Mouse (Mus musculus) forebrain, embryonic 12.5 days (tissue): ENCODE measurements around the gene 3830403N18Rik. TPM values are rescaled to one million over a fixed set of nuclear protein-coding genes. Genes with fewer than 3 reads are reported as not detected.
"Not testable (repeated sequence)": the region's sequence is repeated elsewhere in the genome, so short reads cannot be mapped to it uniquely, and the experiment has no call there.

Source experiments
- ATAC-seq: fragments of 200-750 bp; cut with Nextera tagmentation; 2 replicates; pipeline ENCODE4 v1.8.0; 2017; ENCODE audit warnings: moderate TSS enrichment; ENCODE audit not compliant: low FRiP score
- H3K27ac ChIP-seq: fragments of 300-500 bp; sonication (generic); 2 replicates; pipeline ENCODE4 v1.5.1; 2016; ENCODE audit warnings: mild to moderate bottlenecking
- H3K27me3 ChIP-seq: fragments of 300-500 bp; sonication (generic); 2 replicates; pipeline ENCODE4 v1.6.1; 2016; ENCODE audit warnings: mild to moderate bottlenecking
- H3K36me3 ChIP-seq: fragments of 300-500 bp; sonication (generic); replicated peaks from 2 replicates; pipeline ENCODE4 v1.6.1; 2016; ENCODE audit warnings: mild to moderate bottlenecking
- H3K4me1 ChIP-seq: fragments of 300-500 bp; sonication (generic); 2 replicates; pipeline ENCODE4 v1.6.1; 2016
- H3K4me2 ChIP-seq: fragments of 300-500 bp; sonication (generic); 2 replicates; pipeline ENCODE4 v1.6.1; 2016; ENCODE audit warnings: mild to moderate bottlenecking, moderate library complexity
- H3K4me3 ChIP-seq: fragments of 300-500 bp; sonication (generic); replicated peaks from 2 replicates; pipeline ENCODE4 v1.5.1; 2016; ENCODE audit warnings: mild to moderate bottlenecking
- H3K9ac ChIP-seq: fragments of 300-500 bp; sonication (generic); 2 replicates; pipeline ENCODE4 v1.6.1; 2016; ENCODE audit warnings: mild to moderate bottlenecking
- H3K9me3 ChIP-seq: fragments of 300-500 bp; sonication (generic); 2 replicates; pipeline ENCODE4 v1.6.1; 2016
- WGBS: fragments of 180-500 bp; shearing (Covaris S2); methylation state at CpG from one replicate; pipeline ENCODE4 v1.1.7; 2016; 5-methylcytosine and 5-hydroxymethylcytosine counted together
- polyA plus RNA-seq: library from polyadenylated mRNA; unstranded; fragments of >200 nt; fragmentation: Nextera tagmentation; extraction: Ambion mirVana; gene quantifications from 2 replicates; pipeline ENCODE4 v1.2.1, GENCODE M21; 2016

The 3830403N18Rik gene
- polyA plus RNA-seq = 0.19 and 0.31 TPM in 2 replicates

DNA sequence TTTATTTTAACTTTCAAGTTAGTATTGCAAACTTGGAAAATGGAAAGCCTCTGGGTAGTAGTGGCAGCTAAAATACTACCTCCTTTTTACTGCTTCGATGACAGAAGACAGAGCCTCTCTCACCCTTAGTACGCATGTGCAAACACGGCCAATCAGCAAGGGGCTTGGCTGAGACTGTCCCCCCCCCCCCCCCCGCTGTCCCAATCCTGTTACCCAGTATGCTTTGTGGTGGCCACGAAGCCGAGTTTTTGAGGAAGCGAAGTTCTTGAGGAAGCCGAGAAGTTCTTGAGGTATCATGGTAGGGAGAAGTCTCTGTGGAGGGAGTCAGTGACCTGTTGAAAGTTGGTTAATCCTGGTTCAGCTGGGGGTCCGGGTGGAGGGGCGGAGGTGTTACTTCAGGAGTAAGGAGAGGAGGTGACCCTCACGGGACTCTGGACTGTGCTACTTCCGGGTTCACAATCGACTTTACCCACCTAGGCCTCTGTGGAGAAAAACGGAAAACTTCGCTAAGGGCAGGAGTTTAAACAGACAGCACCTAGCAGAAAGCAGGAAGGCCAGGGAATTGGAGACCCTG lies at the start of gene 3830403N18Rik:
TSS of gene 3830403N18Rik (plus strand) at position 237 of the 574 bp plus-strand sequence.
- not testable (repeated sequence) for H3K9me3 ChIP-seq, H3K27ac ChIP-seq, H3K27me3 ChIP-seq, H3K4me1 ChIP-seq, H3K9ac ChIP-seq, ATAC-seq, H3K4me3 ChIP-seq, H3K4me2 ChIP-seq, H3K36me3 ChIP-seq
- WGBS = 85% methylated on average over 15 of the region's 15 CpGs

DNA sequence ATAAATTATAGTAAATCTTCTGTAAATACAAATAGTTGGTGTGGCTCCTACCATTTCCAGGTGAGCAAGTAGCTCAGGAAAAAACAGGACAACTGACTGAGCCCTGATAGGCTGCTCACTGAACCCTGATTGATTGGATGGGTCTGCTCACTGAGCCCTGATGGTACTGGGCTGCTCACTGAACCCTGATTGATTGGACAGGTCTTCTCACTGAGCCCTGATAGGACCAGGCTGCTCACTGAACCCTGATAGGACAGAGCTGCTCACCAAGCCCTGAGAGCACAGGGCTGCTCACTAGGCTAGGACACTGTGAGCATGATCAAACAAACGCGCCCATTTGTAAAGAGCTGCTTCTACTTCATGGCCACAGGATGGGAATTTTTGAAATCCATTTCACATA lies 15.0 kb downstream of the 3830403N18Rik start:
- no peaks in the 10 kb centered on the region for H3K4me1 ChIP-seq
- 93% methylated on average over 2 of the region's 2 CpGs for WGBS
- H3K4me2 ChIP-seq = no peak overlapping the region
- H3K9ac ChIP-seq = no peak overlapping the region
- no peak overlapping the region for H3K4me3 ChIP-seq
- ATAC-seq = no peak
- no peaks in the 10 kb centered on the region for H3K9me3 ChIP-seq
- H3K36me3 ChIP-seq = no peaks in the 10 kb centered on the region
- H3K27ac ChIP-seq = no peak overlapping the region
- no peaks in the 10 kb centered on the region for H3K27me3 ChIP-seq

DNA sequence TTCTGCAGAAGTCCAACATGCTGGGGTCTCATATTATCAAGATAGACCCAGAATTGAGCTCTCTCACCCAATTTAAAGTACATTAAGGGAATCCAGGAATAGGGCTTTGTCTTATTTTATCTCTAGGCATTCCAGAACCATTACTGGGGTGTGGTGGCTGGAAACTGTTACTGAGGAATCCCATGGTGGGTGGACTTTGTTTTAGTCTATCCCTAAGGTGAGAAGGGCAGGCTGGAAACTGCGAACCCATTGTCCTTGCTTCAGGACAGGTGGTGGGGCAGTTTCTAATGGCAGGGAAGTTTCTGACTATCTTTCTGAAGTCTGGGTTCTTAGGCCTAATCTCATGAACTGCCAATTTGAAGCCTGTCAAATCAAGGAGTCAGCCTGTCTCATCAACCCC lies 50.1 kb downstream of the 3830403N18Rik start:
- H3K4me3 ChIP-seq, ATAC-seq, H3K4me1 ChIP-seq, H3K27me3 ChIP-seq, H3K27ac ChIP-seq, H3K9me3 ChIP-seq, H3K36me3 ChIP-seq, H3K4me2 ChIP-seq, H3K9ac ChIP-seq: not testable (repeated sequence)
- WGBS = no CpG with 5 or more reads among the region's 1 CpGs

Other genes starting within 250 kb of the 3830403N18Rik start
- not detected in 2 replicates for gene Gm773, start 76.3 kb downstream of the 3830403N18Rik start, polyA plus RNA-seq
- gene Zfp449, start 209.8 kb downstream of the 3830403N18Rik start, polyA plus RNA-seq = 5.8 TPM in 2 replicates
- 6.4 and 6.9 TPM in 2 replicates for gene Smim10l2a, start 238.0 kb downstream of the 3830403N18Rik start, polyA plus RNA-seq